Mouse (Mus musculus) cerebellum, adult 11-12 months (tissue): Measurements from ENCODE around the gene H2-DMa.

Experiments used
- DNase-seq: peaks from one replicate; pipeline ENCODE4 v3.0.0; 2022

Gene H2-DMa

DNA sequence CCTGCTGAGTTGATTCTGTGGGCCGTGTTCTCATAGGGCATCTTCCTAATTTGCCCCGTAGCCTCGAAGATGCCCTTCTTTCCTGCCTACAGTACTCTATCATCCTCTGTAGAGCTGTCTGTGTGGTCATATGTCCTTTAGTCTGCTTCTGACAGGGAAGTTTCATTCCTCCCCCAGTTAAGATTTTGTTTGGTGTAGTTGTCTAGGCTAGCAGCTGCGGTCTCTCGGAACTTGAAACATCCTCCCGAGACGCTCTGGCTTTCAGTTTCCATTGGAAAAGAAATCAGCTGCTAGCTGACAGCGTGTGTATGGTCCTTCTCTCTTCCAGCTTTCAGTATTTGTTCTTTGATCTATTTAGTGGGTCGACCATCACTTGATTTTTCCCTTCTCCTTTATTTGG is 14.5 kb upstream of the H2-DMa start:
- no peak for DNase-seq

GRCm38 (mm10) chr17:34106555-34106954 is 12.8 kb upstream of the H2-DMa start:
- no peak for DNase-seq

- DNase-seq, result no peak
Observed at GRCm38 (mm10) chr17:34107109-34107867, 12.1 kb upstream of the H2-DMa start.

DNA sequence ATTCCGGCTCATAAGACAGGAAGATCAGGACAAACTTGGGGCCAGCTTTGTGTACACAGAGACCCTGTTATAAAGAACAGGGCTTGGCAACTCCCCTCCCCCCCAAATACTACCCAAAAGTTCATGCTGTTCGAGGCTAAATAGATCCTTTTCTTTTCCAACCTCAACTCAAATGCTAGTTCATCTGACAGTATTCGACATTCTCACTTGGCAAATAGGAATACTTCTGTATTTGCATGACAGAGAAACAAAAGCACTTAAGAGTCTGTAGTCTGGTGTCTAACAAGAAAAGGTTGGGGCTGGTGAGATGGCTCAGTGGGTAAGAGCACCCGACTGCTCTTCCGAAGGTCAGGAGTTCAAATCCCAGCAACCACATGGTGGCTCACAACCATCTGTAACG is 10.9 kb upstream of the H2-DMa start:
- no peak for DNase-seq

DNA sequence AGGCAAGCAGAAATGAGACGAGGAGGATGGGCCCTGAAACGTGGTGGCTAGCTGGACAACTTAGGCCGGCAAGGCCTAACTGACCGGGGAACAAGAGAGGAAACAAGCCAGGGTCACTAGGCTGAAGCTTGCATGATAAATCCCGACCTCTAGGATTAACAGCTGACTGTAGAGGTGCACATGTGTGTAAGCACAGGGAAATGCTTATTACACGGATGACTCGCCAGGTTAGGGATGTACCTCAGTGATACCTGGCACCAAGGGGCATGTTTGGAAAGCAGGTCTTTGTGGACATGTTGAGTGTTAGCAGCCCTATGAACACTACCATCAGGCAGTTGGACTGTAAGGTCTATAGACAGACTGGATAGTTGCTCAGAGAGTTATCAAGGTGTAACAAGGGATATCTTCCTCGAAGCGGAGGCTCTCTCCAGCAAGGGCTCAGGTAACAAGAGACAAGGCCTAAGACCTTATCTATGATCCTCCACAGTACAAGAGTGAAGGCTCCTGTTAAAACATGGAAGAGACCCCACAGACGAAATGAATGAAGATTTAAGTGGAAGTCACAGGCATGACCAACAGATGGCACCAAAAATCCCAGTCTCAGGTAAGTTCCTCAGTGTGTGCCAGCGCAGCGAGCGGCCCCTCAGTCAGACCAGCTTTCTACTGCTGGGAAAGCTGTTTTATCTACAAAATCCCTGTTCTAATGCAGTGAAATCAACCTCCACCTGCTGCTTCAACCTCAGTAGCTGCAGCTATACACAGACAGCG is 10.1 kb upstream of the H2-DMa start:
- no peak for DNase-seq

- peak; percentile 12 for DNase-seq
Observed at GRCm38 (mm10) chr17:34109806-34110195, 9.5 kb upstream of the H2-DMa start.

- no peak for DNase-seq
Observed at GRCm38 (mm10) chr17:34110309-34110708, 9.0 kb upstream of the H2-DMa start.

GRCm38 (mm10) chr17:34114114-34114513 is 5.2 kb upstream of the H2-DMa start:
- no peak for DNase-seq

DNA sequence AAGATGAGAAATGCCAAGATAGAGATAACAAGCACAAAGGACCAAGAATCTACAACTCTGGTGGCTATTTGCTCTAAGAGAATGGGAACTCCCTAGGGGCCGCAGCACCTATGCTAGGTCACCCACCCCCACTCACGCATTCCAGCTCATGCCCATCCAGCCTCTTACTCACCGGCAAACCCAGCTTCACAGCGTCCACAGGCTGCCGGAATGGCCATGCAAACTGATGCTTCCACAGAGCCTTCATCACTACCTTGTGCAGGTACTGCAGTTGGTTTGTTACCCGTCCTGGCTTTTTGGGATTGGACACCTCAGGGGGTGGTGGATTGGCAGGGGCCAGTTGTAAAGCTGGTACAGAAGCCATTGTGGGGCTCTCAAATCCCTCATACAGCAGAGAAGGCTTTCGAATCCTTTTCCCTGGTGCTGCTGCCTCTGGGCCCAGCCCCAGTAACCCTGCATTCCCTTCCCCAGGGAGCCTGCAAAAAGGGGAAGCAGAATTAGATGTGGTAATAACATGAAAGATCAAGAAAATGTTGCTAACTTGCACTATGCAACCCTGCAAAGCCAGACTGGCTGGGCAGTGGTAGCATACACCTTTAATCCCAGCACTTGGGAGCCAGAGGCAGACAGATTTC is 2.5 kb upstream of the H2-DMa start:
- peak; percentile 56 for DNase-seq

GRCm38 (mm10) chr17:34117421-34118112 is 1.8 kb upstream of the H2-DMa start:
- DNase-seq, result no peak

DNA sequence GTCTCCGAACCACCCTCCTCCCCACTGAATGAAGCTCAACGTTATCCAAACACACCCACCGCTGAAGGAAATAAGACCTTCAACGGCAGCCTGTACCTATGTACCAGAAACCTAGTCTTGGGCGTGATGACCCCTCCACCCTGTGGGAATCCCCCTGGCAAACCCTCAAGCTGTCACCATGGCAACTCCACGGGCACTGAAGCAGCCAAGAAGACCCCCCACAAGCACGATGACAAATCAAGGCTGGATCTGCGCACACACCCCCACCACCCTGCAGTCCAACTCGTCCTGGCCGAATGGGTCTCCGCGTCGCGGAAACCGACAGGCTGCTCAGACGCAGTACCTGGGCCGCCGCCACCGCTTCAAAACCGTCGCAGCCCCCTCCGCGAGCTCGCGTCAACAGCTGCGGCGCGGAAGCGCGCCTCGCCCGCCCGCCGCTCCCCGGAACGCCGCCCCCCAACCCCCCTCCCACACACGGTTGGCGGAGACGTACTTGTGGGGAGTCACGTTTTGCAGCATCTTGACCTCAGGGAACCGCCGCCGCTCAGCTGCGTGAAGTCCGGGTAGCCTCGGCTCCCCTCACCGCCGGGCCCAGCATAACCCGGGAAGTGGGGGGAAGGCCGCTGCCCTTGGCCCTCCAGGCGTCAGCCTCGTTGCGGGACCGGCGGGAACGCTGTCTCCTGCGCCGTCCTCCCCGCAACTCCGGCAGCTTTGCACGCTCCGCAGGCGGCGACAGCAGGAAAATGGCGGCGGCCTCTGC is 1.0 kb upstream of the H2-DMa start:
- peak; percentile 81 for DNase-seq

DNA sequence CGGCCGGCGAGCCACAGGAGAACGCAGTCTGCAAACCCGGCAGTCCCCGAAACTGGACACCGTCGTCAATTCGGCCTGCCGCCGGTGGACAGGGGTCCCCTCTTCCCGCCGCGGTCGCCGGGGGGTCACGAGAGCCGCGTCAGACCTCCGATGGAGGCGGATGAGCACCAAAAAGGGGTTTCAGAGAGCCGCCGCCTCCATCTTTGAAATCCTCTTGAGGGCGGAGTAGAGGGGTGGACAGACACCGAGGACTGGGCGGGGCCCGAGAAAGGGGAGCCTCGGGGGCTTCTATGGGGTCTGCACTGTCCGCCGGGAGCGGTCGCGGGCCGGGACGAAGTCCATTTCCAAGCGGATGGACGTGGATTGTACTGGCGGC is 480 bp upstream of the H2-DMa start:
- DNase-seq, result no peak

DNA sequence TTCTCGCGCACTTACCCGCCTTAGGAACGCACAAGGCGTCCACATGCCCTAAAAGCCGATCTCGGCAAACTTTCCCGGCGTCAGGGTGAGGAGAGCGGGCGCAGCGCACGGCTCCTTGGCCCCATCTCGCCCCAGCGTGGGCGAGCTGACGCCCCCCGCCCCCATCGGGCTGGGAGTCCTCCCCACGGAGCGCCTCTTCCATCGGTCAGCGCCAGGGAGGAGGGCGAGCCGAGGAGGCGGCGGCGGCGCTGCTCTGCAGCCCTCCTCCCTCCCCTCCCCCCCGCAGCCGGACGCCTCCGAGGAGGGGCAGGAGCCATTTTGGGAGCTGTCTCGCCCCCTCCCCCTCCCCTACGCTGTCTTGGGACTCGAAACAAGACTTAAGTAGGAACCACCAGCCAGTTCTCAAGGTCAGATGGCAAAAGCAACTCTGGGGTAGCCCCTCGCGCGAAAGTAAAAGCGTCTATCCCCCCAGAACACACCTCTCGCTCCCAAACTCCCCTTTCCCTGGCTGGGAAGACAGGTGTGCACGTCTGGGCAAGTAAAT is 911 bp downstream of the H2-DMa start:
- DNase-seq, result peak; percentile 93

GRCm38 (mm10) chr17:34120814-34121171 is 1.5 kb downstream of the H2-DMa start:
- DNase-seq, result peak; percentile 88

- peak; percentile 90 for DNase-seq
Observed at GRCm38 (mm10) chr17:34121172-34121878, 2.0 kb downstream of the H2-DMa start.

DNA sequence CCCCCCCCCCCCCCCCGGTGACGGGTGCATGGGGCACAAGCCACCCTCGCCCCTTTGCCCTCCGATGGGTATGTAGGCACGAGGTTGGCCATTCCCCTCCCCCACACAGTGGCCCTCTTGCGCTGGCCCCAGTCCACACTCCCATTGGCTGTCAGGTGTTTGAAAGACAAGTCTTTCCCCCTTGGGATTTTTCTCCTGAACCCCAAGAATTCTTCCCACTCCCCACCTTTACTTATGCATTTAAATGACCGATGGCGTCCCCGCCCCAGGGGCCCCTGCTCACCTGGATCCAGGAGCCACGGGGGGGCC is 2.5 kb downstream of the H2-DMa start:
- peak; percentile 89 for DNase-seq

GRCm38 (mm10) chr17:34122188-34122984 is 3.0 kb downstream of the H2-DMa start, which contains the start of gene Brd2:
TSS of gene Brd2 (minus strand) at chr17:34122634.
- peak; percentile 97 for DNase-seq

DNA sequence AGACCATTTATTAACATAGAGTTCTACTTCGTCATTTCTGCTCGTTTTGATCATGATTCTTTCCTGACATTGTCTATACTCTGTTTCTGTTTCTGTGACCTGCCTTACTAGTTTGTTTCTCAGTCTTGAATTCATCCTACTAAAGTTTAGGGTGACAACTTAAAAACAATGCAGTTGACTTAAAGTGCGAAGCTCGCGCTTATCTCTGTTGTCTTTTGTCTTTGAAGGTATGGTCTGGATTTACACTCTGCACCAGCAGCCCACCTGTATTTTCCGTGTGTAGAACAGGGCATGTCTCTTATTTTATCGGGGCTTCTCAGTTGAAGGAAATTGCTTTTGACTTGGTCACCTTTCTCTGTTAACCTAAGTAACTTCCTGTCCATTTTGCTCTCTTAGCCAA is 3.8 kb downstream of the H2-DMa start:
- DNase-seq, result peak; percentile 16

DNA sequence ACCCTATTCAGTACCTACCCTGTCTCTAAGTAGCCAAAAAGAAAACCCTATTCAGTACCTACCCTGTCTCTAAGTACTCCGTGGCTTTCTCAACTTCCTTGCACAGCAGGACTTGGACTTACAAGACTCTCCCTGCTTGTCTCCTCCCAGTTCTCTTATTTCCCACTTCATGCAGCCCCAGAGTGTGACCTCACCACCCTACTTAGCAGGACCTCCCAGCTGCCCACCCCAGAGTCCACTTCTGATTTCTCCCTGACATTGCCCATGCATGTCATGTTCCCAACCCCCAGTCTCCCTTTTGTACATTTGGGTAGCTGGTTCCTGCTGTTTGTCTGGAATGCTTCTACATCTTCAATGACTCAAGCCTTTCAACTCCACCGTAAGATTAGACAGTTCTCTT is 4.2 kb downstream of the H2-DMa start:
- peak; percentile 64 for DNase-seq

DNA sequence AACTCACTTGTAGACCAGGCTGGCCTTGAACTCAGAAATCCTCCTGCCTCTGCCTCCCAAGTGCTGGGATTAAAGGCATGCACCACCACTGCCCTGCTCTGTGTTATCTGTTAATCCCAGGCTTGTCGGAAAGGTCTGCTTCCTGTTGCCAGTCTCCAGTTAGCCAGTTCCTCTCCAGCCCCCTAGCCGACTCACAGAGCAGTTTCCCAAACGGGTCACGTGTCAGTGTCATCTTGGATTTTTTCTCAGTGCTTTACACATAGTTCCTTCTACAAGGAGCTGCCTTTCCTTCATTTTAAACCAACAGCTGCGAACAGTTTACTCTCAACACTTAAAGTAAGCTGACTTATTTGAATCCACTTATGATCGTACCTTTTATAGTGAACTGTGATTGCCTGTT is 5.3 kb downstream of the H2-DMa start:
- peak; percentile 29 for DNase-seq
